ENCODE assay signal across 11 mouse cellular contexts in genomic region chr1:93211019-93211418, GRCm38 (mm10). TPM values are rescaled to one million over a fixed set of nuclear protein-coding genes. Genes with fewer than 3 reads are reported as not detected.
DNase-seq lines count a peak whose midpoint lies in the region; ATAC-seq and TF ChIP-seq lines count a peak whose summit lies in the region.
"Had no signal": no experiment of that assay in that cellular context is flagged by ENCODE, and none has a peak within 500 bp of the region (broad histone marks: within the 10 kb centered on the region; RNA-seq: fewer than 3 reads in every experiment).

No protein-coding gene starts in this region.

- peaks cover 8% of the 10 kb centered on the region; the same call in 1 of the 2 replicates for H3K27me3 ChIP-seq in forebrain, embryonic 10.5 days (ENCODE audit: poor library complexity, severe bottlenecking)
- H3K27me3 ChIP-seq in forebrain, embryonic 15.5 days, result no peaks in the 10 kb centered on the region
- H3K27me3 ChIP-seq in kidney, adult 2 months (replicated peaks; ENCODE audit: control insufficient read depth, insufficient read depth, low read length), result no peaks in the 10 kb centered on the region
- H3K27me3 ChIP-seq in limb, embryonic 12.5 days, result no peaks in the 10 kb centered on the region
- H3K27me3 ChIP-seq: forebrain, embryonic 13.5 days; liver, embryonic 12.5 days had no signal

- no peak for TF ChIP-seq POLR2A in kidney, adult 2 months (IDR thresholded peaks at IDR 0.05; ENCODE audit: low read depth, low read length)

- ATAC-seq in forebrain, embryonic 15.5 days (replicated peaks), result no peak
- ATAC-seq in limb, embryonic 12.5 days (ENCODE audit: insufficient number of reproducible peaks, insufficient read depth, low FRiP score, low TSS enrichment, low read depth), result no peak
- no peak for ATAC-seq in frontal cortex, adult (ENCODE audit: low TSS enrichment)
- ATAC-seq: liver, embryonic 12.5 days had no signal

- no peak overlapping the region for H3K4me3 ChIP-seq in forebrain, embryonic 10.5 days
- no peak overlapping the region for H3K4me3 ChIP-seq in forebrain, embryonic 15.5 days
- H3K4me3 ChIP-seq in kidney, adult 2 months (ENCODE audit: insufficient read depth, low read depth, low read length), result no peak overlapping the region
- H3K4me3 ChIP-seq in limb, embryonic 12.5 days (replicated peaks), result no peak overlapping the region
- H3K4me3 ChIP-seq: forebrain, embryonic 13.5 days; liver, embryonic 12.5 days had no signal

- no peak for TF ChIP-seq CTCF in kidney, adult 2 months (conservative IDR thresholded peaks at IDR 0.05; ENCODE audit: insufficient read depth, insufficient read length, low read depth, low read length)

- no peak for DNase-seq in forebrain, embryonic 10.5 days (ENCODE audit: extremely low spot score, low spot score)
- DNase-seq in kidney, adult 2 months, result no peak
- DNase-seq in kidney, adult 8-10 months, result no peak
- peak; percentile 54 for DNase-seq in NIH3T3 (ENCODE audit: low read depth)
- DNase-seq in layer of hippocampus, adult 9-11 months, result no peak
- DNase-seq: cerebellum, adult 11 months had no signal

- no peaks in the 10 kb centered on the region for H3K9me3 ChIP-seq in forebrain, embryonic 10.5 days
- no peaks in the 10 kb centered on the region for H3K9me3 ChIP-seq in forebrain, embryonic 15.5 days
- H3K9me3 ChIP-seq in limb, embryonic 12.5 days, result no peaks in the 10 kb centered on the region
- H3K9me3 ChIP-seq: forebrain, embryonic 13.5 days; liver, embryonic 12.5 days had no signal

- peak overlapping the region; percentile 48; the same call in 1 of the 2 replicates for H3K27ac ChIP-seq in forebrain, embryonic 10.5 days
- no peak overlapping the region for H3K27ac ChIP-seq in forebrain, embryonic 15.5 days (replicated peaks)
- peak overlapping the region; percentile 3; the same call in 1 of the 2 replicates for H3K27ac ChIP-seq in kidney, adult 2 months (ENCODE audit: insufficient read depth, low read depth, low read length)
- H3K27ac ChIP-seq in limb, embryonic 12.5 days, result peak overlapping the region; percentile 92
- H3K27ac ChIP-seq: liver, embryonic 12.5 days had no signal

- WGBS in forebrain, embryonic 10.5 days, result 93% methylated on average over 11 of the region's 11 CpGs
- WGBS in forebrain, embryonic 15.5 days, result 83% methylated on average over 11 of the region's 11 CpGs
- WGBS in kidney, adult 2 months, result 76% methylated on average over 11 of the region's 11 CpGs
- WGBS in limb, embryonic 12.5 days, result 88% methylated on average over 11 of the region's 11 CpGs

- no peaks in the 10 kb centered on the region for H3K36me3 ChIP-seq in forebrain, embryonic 10.5 days (replicated peaks)
- no peaks in the 10 kb centered on the region for H3K36me3 ChIP-seq in forebrain, embryonic 15.5 days
- H3K36me3 ChIP-seq in kidney, adult 2 months (ENCODE audit: control insufficient read depth, insufficient read depth, low read length), result no peaks in the 10 kb centered on the region
- no peaks in the 10 kb centered on the region for H3K36me3 ChIP-seq in limb, embryonic 12.5 days
- H3K36me3 ChIP-seq: liver, embryonic 12.5 days had no signal

- no peak overlapping the region for H3K4me2 ChIP-seq in forebrain, embryonic 15.5 days (replicated peaks)
- H3K4me2 ChIP-seq in limb, embryonic 12.5 days, result peak overlapping the region; percentile 5; the same call in 1 of the 2 replicates
- H3K4me2 ChIP-seq: forebrain, embryonic 13.5 days; liver, embryonic 12.5 days had no signal

- no peak overlapping the region for H3K9ac ChIP-seq in forebrain, embryonic 15.5 days (replicated peaks)
- 0 out of 2 replicates have a peak overlapping the region, but pooled peaks have one; percentile 9 for H3K9ac ChIP-seq in limb, embryonic 12.5 days (replicated peaks)
- H3K9ac ChIP-seq: forebrain, embryonic 13.5 days; liver, embryonic 12.5 days had no signal

- H3K4me1 ChIP-seq in forebrain, embryonic 10.5 days, result peaks cover 60% of the 10 kb centered on the region
- peaks cover 24% of the 10 kb centered on the region for H3K4me1 ChIP-seq in forebrain, embryonic 15.5 days
- H3K4me1 ChIP-seq in kidney, adult 2 months (ENCODE audit: control insufficient read depth, insufficient read depth, low read length), result no peaks in the 10 kb centered on the region; the same call in none of the 2 replicates
- peaks cover 82% of the 10 kb centered on the region for H3K4me1 ChIP-seq in limb, embryonic 12.5 days (replicated peaks)
- H3K4me1 ChIP-seq: liver, embryonic 12.5 days had no signal

RNA-seq across cellular contexts. Expression of gene Sned1, which starts 24.6 kb away (rescaled TPM):
- polyA plus RNA-seq in forebrain, embryonic 10.5 days (2016; fragmentation: Nextera tagmentation; extraction: Ambion mirVana), result 1.1 and 1.9 TPM in 2 replicates
- polyA plus RNA-seq in forebrain, embryonic 15.5 days (2015; fragmentation: Nextera tagmentation; extraction: Ambion mirVana), result 3.7 and 3.9 TPM in 2 replicates
- 8.8 and 10.0 TPM in 2 replicates for polyA plus RNA-seq in kidney, adult 2 months (2012; rRNA removed)
- 39.5 and 45.7 TPM in 2 replicates for polyA plus RNA-seq in limb, embryonic 12.5 days (2016; fragmentation: Nextera tagmentation; extraction: Ambion mirVana)

RNA-seq across cellular contexts. Expression of gene Crocc2, which starts 42.5 kb away (rescaled TPM):
- 0.05 and 0.12 TPM in 2 replicates for polyA plus RNA-seq in forebrain, embryonic 10.5 days (2016; fragmentation: Nextera tagmentation; extraction: Ambion mirVana)
- 0.17 and 0.38 TPM in 2 replicates for polyA plus RNA-seq in forebrain, embryonic 15.5 days (2015; fragmentation: Nextera tagmentation; extraction: Ambion mirVana)
- 0.03 and 0.04 TPM in 2 replicates for polyA plus RNA-seq in kidney, adult 2 months (2012; rRNA removed)
- polyA plus RNA-seq in limb, embryonic 12.5 days (2016; fragmentation: Nextera tagmentation; extraction: Ambion mirVana), result 0.27 and 0.33 TPM in 2 replicates

RNA-seq across cellular contexts. Expression of gene 2310007B03Rik, which starts 50.3 kb away (rescaled TPM):
- polyA plus RNA-seq in forebrain, embryonic 10.5 days (2016; fragmentation: Nextera tagmentation; extraction: Ambion mirVana), result 0.92 and 1.0 TPM in 2 replicates
- 0.17 and 0.20 TPM in 2 replicates for polyA plus RNA-seq in forebrain, embryonic 15.5 days (2015; fragmentation: Nextera tagmentation; extraction: Ambion mirVana)
- polyA plus RNA-seq in kidney, adult 2 months (2012; rRNA removed), result 7.9 and 10.4 TPM in 2 replicates
- polyA plus RNA-seq in limb, embryonic 12.5 days (2016; fragmentation: Nextera tagmentation; extraction: Ambion mirVana), result 0.10 and 0.18 TPM in 2 replicates
- polyA plus RNA-seq: liver, embryonic 12.5 days had no signal
